Comparison of ENCODE assay signal across 8 mouse cellular contexts in genomic region chr13:23573898-23574524, GRCm38 (mm10). TPM values are rescaled to one million over a fixed set of nuclear protein-coding genes. Genes with fewer than 3 reads are reported as not detected.
DNase-seq lines count a peak whose midpoint lies in the region; ATAC-seq and TF ChIP-seq lines count a peak whose summit lies in the region.
"Not testable (repeated sequence)": the region's sequence is repeated elsewhere in the genome, so short reads cannot be mapped to it uniquely, and the experiment has no call there.

TSS of gene Hist1h2bf (minus strand) at chr13:23574196.
TSS of gene Hist1h2ad (plus strand) at chr13:23574381.

- peak; percentile 70 for DNase-seq in G1E (ENCODE audit: low spot score)
- peak; percentile 75 to 84 for DNase-seq in cerebellum, adult 2 months
- DNase-seq in heart, postnatal 36 days, result peak; percentile 77 to 82
- DNase-seq in layer of hippocampus, adult 18-20 months (ENCODE audit: low spot score in 2 of 2), result peak; percentile 90 to 97
- DNase-seq in lung, adult 18-20 months, result peak; percentile 86 to 89

- H3K27me3 ChIP-seq in G1E (ENCODE audit: insufficient read depth, low read length); cerebellum, adult 2 months (ENCODE audit: control insufficient read depth, insufficient read depth, low read length); forebrain, embryonic 16.5 days (replicated peaks; ENCODE audit: control insufficient read depth, insufficient read depth, low read length); neural tube, embryonic 14.5 days (ENCODE audit: control insufficient read depth, insufficient read depth, low read length); testis, adult 2 months (ENCODE audit: control insufficient read depth, insufficient read depth, low read length): not testable (repeated sequence)

- peak within 1 kb of the TSS; percentile 64; the same call in 1 of the 2 replicates for H3K4me3 ChIP-seq in G1E (ENCODE audit: low read depth, low read length)
- H3K4me3 ChIP-seq in cerebellum, adult 2 months (replicated peaks; ENCODE audit: insufficient read depth, low read depth, low read length), result not testable (repeated sequence)
- H3K4me3 ChIP-seq in forebrain, embryonic 16.5 days (replicated peaks; ENCODE audit: low read length), result peak within 1 kb of the TSS; percentile 41
- H3K4me3 ChIP-seq in neural tube, embryonic 14.5 days (ENCODE audit: low read depth, low read length), result peak within 1 kb of the TSS; percentile 32
- peak within 1 kb of the TSS; percentile 62 for H3K4me3 ChIP-seq in testis, adult 2 months (ENCODE audit: control insufficient read depth, low read depth, low read length)

- H3K4me2 ChIP-seq in forebrain, embryonic 16.5 days (ENCODE audit: low read length), result peak within 1 kb of the TSS; percentile 75
- H3K4me2 ChIP-seq in neural tube, embryonic 14.5 days (ENCODE audit: low read depth, low read length), result peak within 1 kb of the TSS; percentile 73

- H3K36me3 ChIP-seq in G1E (replicated peaks); forebrain, embryonic 16.5 days (ENCODE audit: control insufficient read depth, insufficient read depth); neural tube, embryonic 14.5 days (ENCODE audit: control insufficient read depth, insufficient read depth, low read length); testis, adult 2 months (ENCODE audit: control insufficient read depth, insufficient read depth, low read length): not testable (repeated sequence)

- H3K9ac ChIP-seq in forebrain, embryonic 16.5 days (replicated peaks; ENCODE audit: low read depth, low read length), result peak within 1 kb of the TSS; percentile 42
- H3K9ac ChIP-seq in neural tube, embryonic 14.5 days (replicated peaks; ENCODE audit: low read depth, low read length), result 0 out of 2 replicates have a peak within 1 kb of the TSS, but pooled peaks have one; percentile 12

- H3K27ac ChIP-seq in cerebellum, adult 2 months (ENCODE audit: insufficient read depth, low read length), result not testable (repeated sequence)
- peak within 1 kb of the TSS; percentile 86 for H3K27ac ChIP-seq in forebrain, embryonic 16.5 days (ENCODE audit: low read length)
- H3K27ac ChIP-seq in neural tube, embryonic 14.5 days (ENCODE audit: low read depth, low read length), result peak within 1 kb of the TSS; percentile 75; the same call in 1 of the 2 replicates
- H3K27ac ChIP-seq in testis, adult 2 months (ENCODE audit: control insufficient read depth, insufficient read depth, low read depth, low read length), result 0 out of 2 replicates have a peak within 1 kb of the TSS, but pooled peaks have one; percentile 53

- H3K9me3 ChIP-seq in G1E (replicated peaks); forebrain, embryonic 16.5 days (ENCODE audit: control insufficient read depth, low read length); neural tube, embryonic 14.5 days (ENCODE audit: control insufficient read depth, low read length): not testable (repeated sequence)

- intact Hi-C loops in heart, postnatal 36 days (cut with DNase I), result not testable (repeated sequence)

- not testable (repeated sequence) for TF ChIP-seq POLR2A in cerebellum, adult 2 months (IDR thresholded peaks at IDR 0.05; ENCODE audit: borderline replicate concordance, insufficient read depth, low read length); testis, adult 2 months (IDR thresholded peaks at IDR 0.05; ENCODE audit: control insufficient read depth, low read depth, low read length)

- H3K4me1 ChIP-seq in G1E (ENCODE audit: insufficient read depth, low read depth, low read length), result peaks cover 23% of the 10 kb centered on the region
- H3K4me1 ChIP-seq in cerebellum, adult 2 months (ENCODE audit: control insufficient read depth, insufficient read depth, low read length); testis, adult 2 months (ENCODE audit: control insufficient read depth, insufficient read depth, low read length): not testable (repeated sequence)
- H3K4me1 ChIP-seq in forebrain, embryonic 16.5 days (replicated peaks; ENCODE audit: control insufficient read depth, insufficient read depth, low read length), result peaks cover 27% of the 10 kb centered on the region
- H3K4me1 ChIP-seq in neural tube, embryonic 14.5 days (ENCODE audit: control insufficient read depth, insufficient read depth, low read length), result peaks cover 38% of the 10 kb centered on the region

- peak; percentile 70 for ATAC-seq in G1E (ENCODE audit: extremely low read depth, insufficient number of reproducible peaks, low FRiP score, poor library complexity, severe bottlenecking)
- peak; percentile 90 for ATAC-seq in forebrain, embryonic 16.5 days
- ATAC-seq in neural tube, embryonic 14.5 days (ENCODE audit: low read depth), result peak; percentile 93

- under 1% methylated on average over 42 of the region's 42 CpGs for WGBS in cerebellum, adult 2 months
- WGBS in forebrain, embryonic 16.5 days, result under 1% methylated on average over 21 of the region's 42 CpGs
- 1% methylated on average over 22 of the region's 42 CpGs for WGBS in neural tube, embryonic 14.5 days

- TF ChIP-seq CTCF in G1E (IDR thresholded peaks at IDR 0.05; ENCODE audit: low read depth, low read length); cerebellum, adult 2 months (IDR thresholded peaks at IDR 0.05; ENCODE audit: borderline replicate concordance, insufficient read depth, low read depth, low read length); testis, adult 2 months (IDR thresholded peaks at IDR 0.05; ENCODE audit: control insufficient read depth, insufficient read depth, insufficient replicate concordance, low read depth, low read length): not testable (repeated sequence)

RNA-seq across cellular contexts. Expression of gene Hist1h2bf, which starts in this region (rescaled TPM):
- total RNA-seq in G1E (2014; fragmentation: Nextera tagmentation) (610 and 627 TPM in 2 replicates), G1E (2017) (748 and 859 TPM in 2 replicates)
- 5.7 and 27.4 TPM in 2 replicates for polyA plus RNA-seq in G1E (2012)
- 0.65 and 0.98 TPM in 2 replicates for polyA plus RNA-seq in cerebellum, adult 2 months (2012; rRNA removed)
- 2.1 and 2.6 TPM in 2 replicates for polyA plus RNA-seq in forebrain, embryonic 16.5 days (2015; fragmentation: Nextera tagmentation; extraction: Ambion mirVana)
- 10 to 100 TPM; 13.1 to 14.6 TPM for total RNA-seq in heart, postnatal 36 days (2021)
- total RNA-seq in layer of hippocampus, adult 18-20 months (2021), result 10 to 100 TPM; 24.1 to 24.2 TPM
- 0.94 TPM in 1 of 2 replicates, not detected in the other for polyA plus RNA-seq in neural tube, embryonic 14.5 days (2014; fragmentation: Nextera tagmentation; extraction: Ambion mirVana)
- polyA plus RNA-seq in testis, adult 2 months (2012; rRNA removed), result 0.98 and 2.9 TPM in 2 replicates

RNA-seq across cellular contexts. Expression of gene Hist1h2ad, which starts in this region (rescaled TPM):
- total RNA-seq in G1E (2014; fragmentation: Nextera tagmentation) (5.3 and 7.3 TPM in 2 replicates), G1E (2017) (491 and 756 TPM in 2 replicates)
- 2.3 and 7.4 TPM in 2 replicates for polyA plus RNA-seq in G1E (2012)
- 1.2 and 1.9 TPM in 2 replicates for polyA plus RNA-seq in cerebellum, adult 2 months (2012; rRNA removed)
- polyA plus RNA-seq in forebrain, embryonic 16.5 days (2015; fragmentation: Nextera tagmentation; extraction: Ambion mirVana), result 1.2 and 3.4 TPM in 2 replicates
- total RNA-seq in heart, postnatal 36 days (2021), result 1 to 10 TPM; 2.9 to 4.6 TPM
- total RNA-seq in layer of hippocampus, adult 18-20 months (2021), result 1 to 10 TPM; 3.8 to 7.1 TPM
- 1.1 TPM in 1 of 2 replicates, not detected in the other for polyA plus RNA-seq in neural tube, embryonic 14.5 days (2014; fragmentation: Nextera tagmentation; extraction: Ambion mirVana)
- polyA plus RNA-seq in testis, adult 2 months (2012; rRNA removed), result 0.90 and 1.0 TPM in 2 replicates

Comparison
In these comparisons a context has a peak if more than half of its experiments do, and no peak if none do; other contexts are left out.
1. RNA of gene Hist1h2bf (total RNA-seq): 610 to 859 TPM in G1E; 24.1 to 24.2 TPM in layer of hippocampus, adult 18-20 months and 13.1 to 14.6 TPM in heart, postnatal 36 days; every median in the first group is over 10 times any median in the second.
2. Peak in every context shown above with its lines, with median percentiles within 50 percentile points of each other: ATAC-seq and DNase-seq.